Mouse (Mus musculus): Measurements from ENCODE around the gene Schip1. TPM values are rescaled to one million over a fixed set of nuclear protein-coding genes. Genes with fewer than 3 reads are reported as not detected.

Schip1 gene
- total RNA-seq, 2 experiments from 2014 or later: 2.0 to 3.4 TPM

DNA sequence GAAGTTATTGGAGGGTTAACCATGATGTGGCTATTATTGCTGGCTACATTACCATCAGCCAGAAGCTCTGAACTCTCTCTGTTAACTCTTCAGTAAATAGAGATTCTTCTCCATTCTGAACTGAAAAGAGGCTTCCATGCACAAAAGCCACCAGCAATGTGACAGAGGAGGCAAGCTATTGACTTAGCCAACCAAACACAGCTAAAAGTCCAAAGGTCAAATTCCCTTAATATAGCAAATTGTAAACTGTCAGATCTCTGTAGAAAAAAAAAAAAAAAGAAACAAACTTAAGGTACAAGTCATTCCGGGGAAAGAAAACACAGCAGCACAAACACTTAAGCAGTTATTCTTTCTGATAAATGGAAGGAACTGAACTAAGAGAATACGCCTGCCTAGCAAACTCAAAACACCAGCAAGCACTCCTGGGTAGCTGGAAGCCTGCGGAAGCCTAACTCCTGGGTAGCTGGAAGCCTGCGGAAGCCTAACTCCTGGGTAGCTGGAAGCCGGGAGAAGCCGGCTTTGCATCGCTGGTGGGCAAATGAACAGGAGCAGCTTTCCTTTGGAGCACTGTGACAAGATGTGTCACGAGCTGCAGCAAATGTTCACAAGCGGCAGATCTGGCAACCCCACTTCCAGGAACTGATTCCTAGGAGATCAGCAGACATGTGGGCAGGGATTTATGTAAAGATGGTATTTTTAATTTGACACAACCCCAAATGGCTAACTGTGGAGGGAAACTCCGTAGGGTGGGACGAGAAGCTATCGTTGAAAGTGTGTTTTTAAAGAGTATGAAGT is 528.7 kb downstream of the Schip1 start:
- ATAC-seq (replicated peaks; ENCODE audit: low FRiP score, poor library complexity, severe bottlenecking): no peak

DNA sequence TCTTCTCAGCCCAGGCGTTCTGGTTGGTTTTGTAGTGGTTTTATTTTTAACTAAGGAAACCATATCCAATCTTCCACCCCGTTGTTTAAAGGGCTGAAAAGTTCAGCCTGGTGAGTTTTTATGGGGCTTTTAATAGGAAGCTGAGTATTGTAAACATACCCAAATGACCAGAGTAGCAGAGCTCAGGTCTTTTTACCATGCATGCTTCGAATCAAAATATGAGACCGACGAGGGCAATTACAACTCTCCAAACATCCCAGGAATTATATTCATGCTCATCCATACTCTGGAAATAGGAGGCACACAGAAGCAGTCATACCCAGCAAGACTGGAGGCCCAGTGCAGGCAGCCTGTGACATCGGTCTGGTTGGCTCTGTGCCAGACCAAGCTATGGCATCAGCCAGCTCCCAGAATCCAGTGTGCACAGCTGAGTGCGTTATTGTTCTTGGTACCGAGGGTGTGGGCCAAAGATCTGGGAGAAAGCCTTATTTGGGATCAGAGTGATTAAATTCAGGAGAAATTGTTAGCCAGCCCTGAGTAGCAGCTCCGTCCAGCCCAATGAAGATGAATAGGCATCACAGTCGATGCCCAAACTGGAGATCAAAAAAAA is 530.8 kb downstream of the Schip1 start:
- no peak for ATAC-seq (replicated peaks; ENCODE audit: low FRiP score, poor library complexity, severe bottlenecking)

DNA sequence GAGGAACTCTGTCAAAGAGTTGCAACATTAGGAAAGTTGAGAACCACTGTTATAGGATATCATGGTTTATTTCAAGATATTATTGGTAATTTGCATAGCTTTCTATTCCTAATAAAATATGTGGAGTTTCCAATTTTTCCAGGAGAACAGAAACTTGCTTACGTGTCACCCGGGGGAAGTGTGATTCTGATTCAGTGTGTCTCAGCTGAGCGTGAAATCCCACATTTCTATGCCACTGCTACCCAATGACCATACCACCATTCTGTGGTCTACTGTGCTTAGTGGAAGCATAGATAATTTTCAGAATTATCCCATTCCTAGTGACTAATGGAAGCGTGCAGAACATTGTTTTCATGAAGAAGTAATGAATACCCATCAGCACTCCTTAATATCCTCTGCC is 532.3 kb downstream of the Schip1 start:
- ATAC-seq (replicated peaks; ENCODE audit: low FRiP score, poor library complexity, severe bottlenecking): no peak

DNA sequence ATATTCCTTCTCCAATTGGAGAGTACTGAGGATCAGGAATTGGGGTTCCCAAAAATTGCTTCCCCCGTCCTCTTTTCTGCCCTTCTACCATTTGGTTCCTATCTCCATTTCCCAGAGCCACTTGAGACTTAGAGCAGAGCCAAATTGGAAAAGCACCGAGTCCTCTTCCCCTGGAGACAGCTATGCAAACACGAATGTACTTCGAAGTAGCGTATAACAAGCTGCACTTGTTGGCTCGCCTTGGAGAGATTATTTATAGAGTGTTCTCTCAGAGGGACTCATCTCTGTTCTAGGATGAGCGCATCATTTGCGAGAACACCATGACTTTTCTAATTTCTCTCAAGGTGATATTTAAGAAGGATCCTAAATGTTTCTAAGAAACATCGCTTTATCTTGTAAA is 538.3 kb downstream of the Schip1 start:
- ATAC-seq (replicated peaks; ENCODE audit: low FRiP score, poor library complexity, severe bottlenecking): no peak

DNA sequence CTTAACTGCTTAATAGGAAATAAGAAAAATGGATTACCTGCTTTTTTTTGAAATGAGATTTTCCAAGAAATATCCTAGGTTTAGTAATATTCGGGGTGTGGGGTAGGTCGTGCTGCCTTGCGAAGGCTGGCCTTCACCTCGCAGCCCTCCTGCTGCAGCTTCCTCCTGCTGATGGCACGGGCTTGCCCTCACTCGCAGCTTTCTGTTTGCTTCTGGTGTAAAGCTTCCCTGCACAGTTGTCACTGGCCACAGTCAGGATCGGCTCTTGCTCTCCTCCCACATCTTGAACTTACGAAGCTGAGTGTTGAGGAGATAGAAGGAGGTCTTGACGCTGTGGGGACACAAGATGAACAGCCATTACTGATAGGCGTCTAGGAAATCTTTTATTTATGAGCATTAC is 539.9 kb downstream of the Schip1 start:
- ATAC-seq (replicated peaks; ENCODE audit: low FRiP score, poor library complexity, severe bottlenecking): no peak

DNA sequence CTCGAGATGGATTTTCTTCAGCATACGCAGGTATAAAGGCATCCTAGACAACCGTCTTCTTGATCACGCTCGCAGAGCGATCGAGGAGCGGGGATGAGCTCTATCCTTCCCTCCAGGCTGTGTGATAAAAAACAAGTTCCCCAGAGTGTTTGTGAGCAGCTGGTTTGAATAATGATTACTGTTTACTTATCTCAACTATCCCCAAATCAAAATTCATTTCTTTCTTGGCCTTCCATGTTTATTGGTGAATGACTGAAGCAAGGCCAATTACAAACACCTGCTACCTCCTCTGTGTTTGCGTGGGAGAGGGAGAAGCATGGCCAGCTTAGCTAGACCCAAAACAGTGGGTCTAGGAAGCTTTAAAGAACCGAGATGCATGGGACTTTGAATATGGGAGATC is 540.4 kb downstream of the Schip1 start:
- ATAC-seq (replicated peaks; ENCODE audit: low FRiP score, poor library complexity, severe bottlenecking): no peak

DNA sequence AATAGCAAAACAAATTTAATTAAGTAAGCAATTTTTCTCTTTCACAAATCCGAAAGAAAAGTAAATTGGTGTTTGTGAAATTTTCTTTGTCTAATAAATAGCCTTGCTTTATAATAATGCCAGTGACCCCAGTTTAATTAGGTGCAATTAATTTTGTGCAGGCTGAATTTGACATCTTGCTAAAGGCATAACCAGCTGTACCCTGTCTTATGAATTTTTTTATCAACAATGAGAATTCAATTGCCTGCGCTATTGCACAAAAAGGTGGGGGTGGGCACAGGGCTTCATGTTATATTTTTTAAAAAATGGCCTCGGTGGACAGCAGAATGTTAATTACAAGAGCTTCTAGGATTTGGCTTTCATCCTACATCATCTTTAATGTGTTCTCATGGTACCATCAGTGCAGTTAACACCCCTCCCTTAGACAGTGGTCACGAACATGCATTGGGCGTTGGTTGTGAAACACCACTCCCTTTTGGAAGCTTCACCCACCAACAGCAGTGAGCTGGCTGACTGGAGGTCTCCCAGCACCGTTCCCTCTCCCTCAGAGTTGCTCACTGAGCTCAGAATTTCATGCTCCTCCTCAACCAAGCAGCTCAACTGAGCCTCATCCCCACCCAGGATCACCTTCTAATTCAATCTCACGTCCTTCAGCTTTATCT is 541.5 kb downstream of the Schip1 start:
- no peak for ATAC-seq (replicated peaks; ENCODE audit: low FRiP score, poor library complexity, severe bottlenecking)

DNA sequence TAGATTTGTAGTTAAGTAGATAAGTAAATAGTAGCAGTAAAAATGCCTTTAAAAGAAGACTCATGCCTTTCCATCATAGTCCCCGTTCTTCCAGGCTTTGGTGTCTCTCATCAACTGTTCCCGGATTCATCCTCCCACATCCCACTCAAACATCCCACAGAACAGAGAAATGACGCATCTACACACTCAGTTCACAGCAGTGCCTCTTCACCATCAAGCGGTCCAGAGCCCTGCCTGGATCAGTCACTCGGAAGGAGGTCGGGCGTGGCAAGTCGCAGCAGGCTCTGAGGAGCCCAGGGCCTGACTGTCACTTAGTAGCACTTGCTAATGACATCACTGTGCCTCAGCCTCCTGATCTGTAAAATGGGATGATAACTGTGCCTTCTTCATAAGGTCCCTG is 542.1 kb downstream of the Schip1 start:
- no peak for ATAC-seq (replicated peaks; ENCODE audit: low FRiP score, poor library complexity, severe bottlenecking)

DNA sequence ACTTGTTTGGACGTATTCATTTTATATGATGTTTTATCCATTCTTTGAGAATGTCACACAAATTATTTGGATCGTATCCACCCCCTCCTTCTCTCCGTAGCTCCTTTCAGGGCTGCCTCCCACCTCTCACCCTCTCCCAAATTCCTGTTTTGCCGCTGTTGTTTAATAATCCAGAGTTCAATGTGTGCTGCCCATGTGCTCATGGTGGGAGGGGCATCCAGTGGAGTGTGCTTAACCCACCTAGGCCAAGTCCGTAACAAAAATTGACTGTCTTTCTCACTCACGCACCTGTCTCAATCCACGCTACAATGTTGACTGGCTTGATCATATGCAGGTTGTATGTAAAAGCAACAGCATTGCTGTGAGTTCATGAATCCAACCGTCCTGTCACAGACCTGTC is 542.7 kb downstream of the Schip1 start:
- ATAC-seq (replicated peaks; ENCODE audit: low FRiP score, poor library complexity, severe bottlenecking): no peak

DNA sequence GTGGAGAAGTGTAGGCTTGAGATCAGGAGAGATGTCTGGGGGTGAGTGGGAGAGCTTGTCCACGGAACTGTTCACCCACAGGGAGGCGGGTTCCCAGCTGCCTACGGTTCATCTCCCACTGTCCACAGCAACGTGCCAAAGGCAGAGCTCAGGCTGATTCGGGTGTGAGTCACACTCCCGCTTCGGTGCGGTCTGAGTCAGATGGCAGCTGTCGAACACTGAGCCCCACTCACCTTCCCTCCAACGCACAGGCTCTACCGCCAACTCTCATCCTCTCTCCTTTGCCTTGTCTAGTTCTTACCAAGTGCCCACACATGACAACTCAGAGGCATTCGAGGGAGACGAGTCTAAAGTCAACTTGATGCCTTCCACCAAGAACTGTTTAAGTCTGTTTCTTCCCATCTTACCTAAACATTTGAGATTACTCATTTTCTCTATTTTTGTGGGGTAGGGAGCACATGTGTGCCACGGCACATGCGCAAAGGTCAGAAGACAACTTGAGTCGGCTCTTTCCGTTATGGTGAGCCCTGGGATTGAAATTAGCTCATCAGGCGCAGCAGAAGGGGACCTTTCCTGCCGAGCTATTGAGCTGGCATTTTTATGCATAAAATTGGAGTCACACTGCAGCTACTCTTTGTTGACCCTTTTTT is 544.4 kb downstream of the Schip1 start:
- no peak for ATAC-seq (replicated peaks; ENCODE audit: low FRiP score, poor library complexity, severe bottlenecking)

DNA sequence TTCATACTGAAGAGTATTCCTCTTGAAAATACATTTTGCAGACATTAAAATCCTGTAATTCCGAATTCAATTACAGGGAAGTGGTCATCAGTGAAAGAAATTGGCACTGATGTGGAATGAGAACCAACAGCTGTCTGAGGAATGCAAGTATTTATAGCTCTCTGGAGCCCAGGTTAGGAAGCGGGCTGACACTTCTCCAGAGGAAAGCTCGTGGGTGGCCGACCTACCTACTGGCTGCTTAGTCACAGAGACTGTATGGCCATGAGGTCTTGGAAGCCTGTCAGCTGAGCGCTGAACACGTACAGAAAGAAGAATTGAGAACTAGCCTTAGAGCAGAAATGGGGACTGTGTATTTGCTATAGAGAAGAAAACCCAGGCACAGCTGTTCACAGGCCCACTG is 545.4 kb downstream of the Schip1 start:
- no peak for ATAC-seq (replicated peaks; ENCODE audit: low FRiP score, poor library complexity, severe bottlenecking)

DNA sequence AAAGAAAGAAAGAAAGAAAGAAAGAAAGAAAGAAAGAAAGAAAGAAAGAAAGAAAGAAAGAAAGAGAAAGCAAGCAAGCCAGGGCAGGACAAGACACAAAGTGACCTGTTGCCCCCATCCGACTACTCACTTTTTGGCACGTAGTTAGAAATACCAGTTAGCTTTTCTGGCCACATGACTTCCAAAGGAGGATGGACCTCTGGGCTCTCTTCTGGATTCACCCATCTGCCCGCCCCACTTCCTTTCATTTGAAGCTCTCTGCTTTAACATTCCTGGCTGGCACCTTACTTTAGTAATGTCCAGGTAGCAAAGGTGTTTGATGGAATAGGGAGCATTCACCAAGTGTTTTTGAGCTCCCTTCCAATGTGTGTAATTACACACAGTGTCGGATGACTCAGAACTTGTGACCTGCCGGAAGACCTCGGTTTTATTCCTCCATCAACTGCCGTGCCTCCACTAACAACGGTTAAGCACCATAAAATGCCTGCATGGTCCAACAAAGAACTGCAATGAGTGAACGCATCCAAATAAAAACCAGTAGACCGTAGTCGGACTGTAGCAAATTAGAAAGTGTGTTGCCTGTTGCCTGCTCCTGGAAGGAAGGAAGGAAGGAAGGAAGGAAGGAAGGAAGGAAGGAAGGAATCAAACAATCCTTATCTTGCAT is 546.1 kb downstream of the Schip1 start:
- ATAC-seq (replicated peaks; ENCODE audit: low FRiP score, poor library complexity, severe bottlenecking): no peak

DNA sequence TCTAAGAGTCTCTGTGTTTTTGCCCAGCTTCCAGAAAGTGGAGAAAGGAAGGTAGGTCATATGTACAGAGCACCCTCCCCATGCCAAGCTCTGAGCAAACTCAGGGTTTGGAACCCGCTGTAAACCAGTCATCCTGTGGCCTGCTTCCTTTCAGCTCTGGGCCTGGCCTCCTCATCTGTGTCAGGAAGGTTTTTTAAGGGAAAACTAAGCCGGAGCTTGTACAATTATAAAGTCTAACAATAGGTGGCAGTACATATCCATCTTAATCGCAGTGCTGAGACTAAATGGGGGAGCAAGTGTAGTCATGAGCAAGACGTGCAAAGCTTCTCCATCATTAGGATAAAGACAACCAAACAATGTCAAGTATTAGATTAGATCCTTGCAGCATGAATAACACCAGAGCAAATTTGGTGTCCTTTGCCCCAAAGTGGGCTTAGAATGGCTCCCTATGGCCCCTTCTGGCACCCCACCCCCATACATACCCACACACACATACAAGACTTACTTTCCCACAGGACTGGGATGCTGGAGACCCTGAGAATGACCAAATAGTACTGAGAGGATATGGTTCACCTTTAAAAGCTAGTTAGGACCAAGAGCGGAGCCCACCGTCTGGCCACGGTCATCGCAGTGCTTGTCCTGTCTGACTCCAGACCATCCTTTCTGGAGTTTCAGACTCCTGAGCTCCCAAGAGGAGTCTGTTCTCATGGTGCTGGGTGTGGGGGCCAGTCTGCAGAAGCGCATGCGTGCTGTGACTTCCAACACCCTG is 550.6 kb downstream of the Schip1 start:
- ATAC-seq (replicated peaks; ENCODE audit: low FRiP score, poor library complexity, severe bottlenecking): no peak

DNA sequence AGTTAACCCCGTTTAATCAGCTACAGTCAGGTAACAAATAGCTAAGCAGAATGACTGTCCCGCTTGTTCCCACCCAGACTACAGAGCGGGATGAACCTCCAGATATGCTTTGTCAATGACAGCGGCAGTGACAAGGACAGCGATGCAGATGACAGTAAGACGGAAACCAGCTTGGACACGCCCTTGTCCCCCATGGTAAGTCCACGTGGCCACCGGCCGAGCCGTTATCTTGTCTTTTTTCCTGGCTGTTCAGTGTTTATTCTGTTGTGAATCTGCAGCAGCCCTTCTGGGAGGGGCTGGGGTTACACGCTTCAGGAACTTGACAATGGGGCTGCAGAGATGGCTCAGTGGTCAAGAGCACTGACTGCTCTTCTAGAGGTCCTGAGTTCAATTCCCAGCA is 551.8 kb downstream of the Schip1 start:
- ATAC-seq (replicated peaks; ENCODE audit: low FRiP score, poor library complexity, severe bottlenecking): no peak

DNA sequence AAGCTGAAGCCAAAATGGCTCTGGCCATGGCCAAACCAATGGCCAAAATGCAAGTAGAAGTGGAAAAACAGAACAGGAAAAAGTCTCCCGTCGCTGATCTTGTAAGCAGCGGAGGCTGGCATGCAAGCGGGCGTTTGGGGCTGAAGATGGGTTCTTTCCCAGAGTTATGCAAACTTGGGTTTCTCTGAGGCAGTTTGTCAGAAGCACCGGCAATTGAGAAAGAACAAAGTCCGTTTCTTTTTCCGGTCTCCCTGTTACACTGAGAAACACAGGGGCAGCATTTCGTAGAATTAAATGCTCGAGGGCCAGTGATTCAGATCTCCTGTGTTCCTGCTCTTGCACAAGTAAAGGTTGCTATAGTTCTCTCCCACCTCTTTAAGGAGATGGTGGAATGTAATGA is 553.1 kb downstream of the Schip1 start:
- no peak for ATAC-seq (replicated peaks; ENCODE audit: low FRiP score, poor library complexity, severe bottlenecking)

DNA sequence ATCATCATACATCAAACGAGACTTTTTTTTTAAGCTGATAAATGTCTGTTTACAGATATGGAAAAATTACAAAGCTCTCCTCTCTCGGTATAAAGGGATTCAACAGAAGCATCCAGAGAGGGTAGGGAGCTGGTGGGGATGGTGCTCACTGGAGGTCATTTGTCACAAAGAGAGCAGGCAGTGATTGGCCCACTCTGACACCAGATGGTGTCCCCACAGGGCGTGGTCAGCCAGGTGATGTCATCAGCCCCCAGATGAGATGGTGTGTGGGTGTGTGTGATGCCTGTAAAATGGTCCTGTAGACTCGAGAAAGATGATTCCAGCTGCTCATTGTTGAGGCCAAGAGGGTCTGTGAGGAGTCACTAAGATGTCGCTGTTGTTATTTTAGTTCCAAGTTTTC is 554.5 kb downstream of the Schip1 start:
- ATAC-seq (replicated peaks; ENCODE audit: low FRiP score, poor library complexity, severe bottlenecking): no peak

DNA sequence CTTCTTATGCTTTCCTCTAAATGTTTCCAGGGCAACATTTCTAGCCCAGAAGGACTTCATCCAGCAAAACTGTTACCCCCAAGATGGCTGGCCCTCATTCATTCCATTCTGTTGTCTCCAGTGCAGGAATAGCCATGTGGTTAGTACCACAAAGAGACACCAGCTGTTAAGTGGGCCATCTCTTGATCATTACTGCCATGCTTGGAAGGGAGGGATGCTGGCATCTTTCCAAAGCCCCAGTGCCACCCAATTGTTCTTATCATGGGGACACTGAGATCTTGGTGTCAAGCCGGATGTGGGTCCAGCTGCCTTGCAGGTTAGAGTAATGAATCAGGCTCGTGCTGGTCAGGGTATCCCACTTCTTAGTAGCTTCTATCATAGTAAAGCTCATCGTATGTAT is 557.4 kb downstream of the Schip1 start:
- ATAC-seq (replicated peaks; ENCODE audit: low FRiP score, poor library complexity, severe bottlenecking): no peak

DNA sequence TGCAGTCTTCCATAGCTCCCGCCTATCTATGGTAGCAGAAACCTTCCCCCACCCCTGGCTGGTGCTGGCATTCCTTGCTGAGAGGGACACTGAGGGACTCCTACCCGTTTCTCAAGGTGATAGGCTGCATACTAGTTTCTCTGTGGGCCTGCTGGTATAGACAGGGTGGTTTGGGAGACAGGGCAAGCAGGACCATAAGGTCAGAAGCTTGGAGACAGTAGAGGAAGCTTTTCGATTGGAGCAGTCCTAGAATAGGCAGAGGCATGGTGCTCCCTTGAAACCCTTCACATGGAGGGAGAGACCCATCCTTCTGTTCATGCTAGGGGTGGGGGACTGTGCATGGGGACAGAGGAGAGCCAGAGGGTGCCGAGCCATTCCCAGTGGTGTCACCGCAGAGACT is 558.4 kb downstream of the Schip1 start:
- no peak for ATAC-seq (replicated peaks; ENCODE audit: low FRiP score, poor library complexity, severe bottlenecking)

DNA sequence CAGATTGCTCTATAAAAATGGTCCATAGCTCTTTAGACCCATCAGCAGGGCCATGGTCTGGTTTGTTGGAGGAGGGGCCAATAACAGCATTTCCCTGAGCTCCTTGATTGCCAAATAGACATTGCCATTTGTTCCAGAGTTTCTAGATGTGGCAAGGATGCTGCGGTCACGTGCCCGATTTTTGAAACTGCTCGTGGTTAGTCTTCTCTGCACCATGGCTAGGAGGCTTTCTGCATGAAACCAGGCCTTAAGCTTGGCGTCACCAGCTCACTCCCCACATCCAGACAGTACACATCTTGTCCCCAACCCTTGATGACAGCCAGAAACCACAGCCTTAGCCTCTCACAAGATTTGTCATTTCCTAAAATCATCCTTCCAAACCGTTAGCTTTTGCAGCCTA is 559.9 kb downstream of the Schip1 start:
- ATAC-seq (replicated peaks; ENCODE audit: low FRiP score, poor library complexity, severe bottlenecking): no peak

DNA sequence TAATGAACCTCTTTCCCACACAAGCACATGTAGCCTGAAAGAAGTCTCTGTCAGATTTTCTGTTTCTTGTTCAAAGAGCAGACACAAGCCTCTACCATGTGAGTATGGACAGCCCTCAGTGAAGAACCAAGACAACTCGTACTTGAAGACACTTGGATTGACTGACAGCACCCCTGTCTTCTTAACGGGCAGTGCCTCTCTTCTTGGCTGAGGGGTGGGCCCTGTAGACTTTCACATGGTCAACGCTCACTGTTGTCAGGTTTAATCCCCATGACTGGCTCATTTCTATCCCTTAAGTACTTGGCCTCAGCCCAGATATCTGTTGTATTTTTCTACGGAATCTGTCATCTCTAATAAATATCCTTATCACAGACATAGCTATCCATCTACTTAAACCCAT is 565.7 kb downstream of the Schip1 start:
- no peak for ATAC-seq (replicated peaks; ENCODE audit: low FRiP score, poor library complexity, severe bottlenecking)

Measured in erythroid progenitor cell, adult 5-6 weeks (primary cell).